Mouse (Mus musculus) liver (tissue): ENCODE results near the gene Tshr.
"Not testable (repeated sequence)": the region's sequence is repeated elsewhere in the genome, so short reads cannot be mapped to it uniquely, and the experiment has no call there.

Experiments used
- DNase-seq: peaks from one replicate; pipeline ENCODE4 v3.0.0-alpha.2; 2020; ENCODE audit warnings: mixed read lengths

Tshr gene

GRCm38 (mm10) chr12:91384281-91385017 is at the start of gene Tshr, which contains the start of gene Cep128:
Gene Tshr (plus strand): TSS chr12:91384563.
Gene Cep128 (minus strand): TSS chr12:91384409.
- peak; percentile 96 for DNase-seq

GRCm38 (mm10) chr12:91338656-91339055 is 45.7 kb upstream of the Tshr start:
- DNase-seq = not testable (repeated sequence)

DNA sequence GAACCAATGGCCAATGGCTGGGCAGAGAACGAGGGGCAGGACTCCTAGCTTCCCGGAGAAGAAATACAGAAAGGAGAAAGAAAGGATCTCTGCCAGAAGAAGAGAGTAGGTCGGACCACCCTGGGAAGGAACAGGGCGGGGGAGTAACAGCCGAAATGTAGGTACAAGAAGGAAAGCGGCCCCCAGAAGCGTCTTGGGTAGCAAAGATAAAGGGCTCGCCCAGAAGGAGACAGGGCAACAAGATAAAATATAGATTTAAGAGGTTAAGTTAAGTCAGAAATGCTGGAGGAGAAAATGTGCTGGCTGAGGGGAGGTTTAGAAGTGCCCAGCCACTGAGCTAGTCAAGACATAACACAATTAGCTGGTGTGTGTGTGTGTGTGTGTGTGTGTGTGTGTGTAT is 30.6 kb upstream of the Tshr start:
- peak; percentile 74 for DNase-seq

GRCm38 (mm10) chr12:91369173-91369572 is 15.2 kb upstream of the Tshr start:
- no peak for DNase-seq

DNA sequence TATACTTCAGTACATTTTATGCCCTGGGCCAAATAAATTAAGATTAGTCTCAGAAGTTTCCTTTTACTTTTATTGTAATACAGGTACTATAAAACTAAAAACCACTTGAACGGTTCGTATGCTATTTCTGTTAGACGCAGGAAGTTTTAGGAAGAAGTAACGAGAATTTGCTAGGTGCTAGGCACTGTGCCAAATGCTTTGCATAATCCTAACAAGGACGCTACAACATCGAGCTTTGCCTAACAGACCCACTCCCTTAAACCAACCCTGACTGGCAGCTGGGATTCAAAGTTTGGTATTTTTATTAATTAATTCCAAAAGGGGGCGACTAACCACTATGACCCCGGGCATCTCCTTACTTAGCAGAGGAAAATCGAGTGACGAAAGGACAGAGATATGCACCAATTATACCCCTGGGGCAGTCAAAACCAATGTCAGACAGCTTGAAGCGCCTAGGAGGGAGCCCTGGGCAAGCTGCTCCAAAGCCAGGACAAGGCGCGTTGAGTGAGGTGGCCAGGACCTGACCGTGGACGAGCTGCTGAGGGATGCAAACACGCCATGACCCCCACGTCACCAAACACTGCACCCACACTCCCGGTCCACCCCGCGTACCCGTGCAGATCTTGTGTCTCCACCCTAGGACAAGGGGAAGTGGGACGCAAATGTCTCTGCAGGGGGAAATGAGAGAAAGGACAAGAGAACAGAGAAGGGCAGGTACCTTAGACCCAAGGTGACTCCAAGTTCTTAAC is 673 bp upstream of the Tshr start:
- DNase-seq = peak; percentile 62

DNA sequence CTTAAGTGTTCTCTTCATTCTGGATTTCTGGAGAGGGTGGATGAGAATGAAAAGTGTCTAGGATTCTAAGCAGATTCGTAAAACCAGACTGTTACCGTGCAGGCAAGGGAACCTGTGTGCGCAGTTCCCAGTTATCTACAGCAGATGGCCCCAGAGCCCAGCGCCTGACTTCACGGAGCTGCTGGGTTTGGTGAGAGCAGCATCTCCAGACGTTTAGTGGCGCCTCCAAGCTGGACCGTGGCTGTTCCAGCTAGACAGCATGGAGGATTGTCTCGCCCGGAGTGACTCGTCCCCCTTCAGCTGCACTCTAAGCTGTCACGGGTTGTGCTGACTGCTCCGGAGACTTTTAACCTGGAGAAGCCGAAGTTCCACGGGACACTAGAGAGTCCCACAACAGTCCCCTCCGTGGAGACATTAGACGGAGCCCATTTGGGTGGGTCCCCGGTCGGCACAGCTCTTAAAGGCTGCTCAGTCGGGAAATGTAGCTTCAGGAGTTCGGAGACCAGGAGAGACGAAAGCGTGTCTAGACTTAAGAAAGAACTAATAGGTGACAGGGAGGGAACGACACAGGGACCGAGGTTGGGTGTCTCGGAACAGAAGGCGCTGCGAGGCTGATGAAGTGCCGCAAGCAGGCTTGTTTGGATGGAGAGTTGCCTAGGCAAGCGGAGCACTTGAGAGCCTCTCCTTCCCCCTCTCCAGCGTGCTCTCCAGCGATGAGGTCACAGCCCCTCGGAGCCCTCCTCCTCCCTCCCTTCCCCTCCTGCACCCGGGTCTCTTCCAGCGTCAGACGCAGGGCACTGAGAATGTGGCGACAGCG is 16.1 kb downstream of the Tshr start:
- peak; percentile 67 for DNase-seq

GRCm38 (mm10) chr12:91401049-91401352 is 16.6 kb downstream of the Tshr start:
- no peak for DNase-seq

- DNase-seq = no peak
Measured at GRCm38 (mm10) chr12:91410306-91410705, 25.9 kb downstream of the Tshr start.

DNA sequence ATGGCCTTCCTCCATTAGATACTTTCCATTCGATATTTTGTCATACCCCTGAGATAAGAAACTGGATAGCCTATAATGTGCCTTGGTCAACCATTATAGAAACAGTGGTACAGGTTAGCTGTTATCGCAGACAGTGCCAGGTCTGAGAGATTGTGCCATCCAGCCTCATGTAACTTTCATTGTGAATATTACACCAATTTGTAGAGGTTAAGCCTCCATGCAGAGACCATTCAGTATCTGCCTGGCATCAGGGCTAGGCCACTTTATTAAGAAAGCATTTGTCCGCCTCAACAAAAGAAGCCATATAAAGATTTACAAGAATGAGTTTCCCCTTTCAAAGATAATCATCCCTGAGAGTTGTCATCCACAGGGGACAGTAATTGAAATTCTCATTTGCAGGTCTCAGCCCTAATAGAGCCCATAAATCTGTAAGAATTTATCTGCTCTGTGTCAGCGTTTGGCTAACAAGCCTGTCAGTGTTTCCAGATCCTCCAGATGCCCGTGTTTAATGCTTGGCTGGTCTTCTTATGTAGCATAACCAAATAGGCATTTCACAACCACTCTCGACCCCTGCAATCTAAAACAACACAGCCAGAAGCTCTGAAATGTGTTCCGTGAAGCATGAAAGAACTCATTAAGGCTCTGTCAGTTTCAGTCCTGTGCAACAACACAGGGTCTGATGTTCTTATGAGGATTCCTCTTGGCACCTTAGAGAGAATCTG is 28.3 kb downstream of the Tshr start:
- no peak for DNase-seq

- no peak for DNase-seq
Measured at GRCm38 (mm10) chr12:91415112-91415511, 30.7 kb downstream of the Tshr start.

GRCm38 (mm10) chr12:91416828-91417227 is 32.5 kb downstream of the Tshr start:
- no peak for DNase-seq

GRCm38 (mm10) chr12:91418791-91419190 is 34.4 kb downstream of the Tshr start:
- peak; percentile 68 for DNase-seq

DNA sequence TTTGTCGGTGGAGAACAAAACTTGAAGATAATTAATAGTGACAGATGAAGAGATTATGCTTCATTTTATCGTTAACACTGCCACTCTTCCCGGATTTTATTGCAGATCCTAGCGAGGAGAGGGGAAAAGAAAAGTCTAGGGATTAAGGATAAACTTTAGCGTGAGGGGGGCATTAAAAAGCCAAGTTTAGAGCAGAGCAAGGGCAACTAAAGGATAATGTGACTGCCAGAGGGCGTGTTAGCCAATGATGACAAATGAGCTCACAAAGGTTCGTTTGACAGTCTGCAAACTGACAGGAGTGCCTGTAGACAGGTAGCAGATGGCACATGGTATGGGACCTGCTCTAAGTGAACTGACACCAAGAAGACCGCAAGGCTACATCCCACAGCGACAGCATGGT is 36.9 kb downstream of the Tshr start:
- no peak for DNase-seq

- DNase-seq = peak; percentile 13
Measured at GRCm38 (mm10) chr12:91423125-91423820, 38.9 kb downstream of the Tshr start.

GRCm38 (mm10) chr12:91426499-91426898 is 42.1 kb downstream of the Tshr start:
- no peak for DNase-seq

GRCm38 (mm10) chr12:91427129-91427528 is 42.8 kb downstream of the Tshr start:
- no peak for DNase-seq

- DNase-seq = no peak
Measured at GRCm38 (mm10) chr12:91482195-91482733, 97.9 kb downstream of the Tshr start.

DNA sequence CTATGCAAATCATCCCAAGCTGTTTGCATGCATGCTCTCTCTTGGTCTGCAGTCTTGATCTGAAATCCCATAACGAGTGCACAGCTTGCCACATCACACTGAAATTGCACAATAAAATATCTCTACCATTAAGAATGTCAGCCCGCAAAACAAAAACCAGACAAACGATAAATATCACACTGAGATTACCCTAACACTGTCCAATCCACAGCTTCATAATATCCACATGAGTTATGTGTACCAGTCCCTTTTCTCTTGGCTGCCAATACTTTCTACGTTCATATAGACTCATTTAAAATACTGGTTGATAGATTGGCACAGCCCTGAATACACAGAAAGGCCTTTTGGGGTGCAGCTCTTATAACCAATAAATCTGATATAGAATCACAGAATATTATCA is 102.0 kb downstream of the Tshr start:
- no peak for DNase-seq

- no peak for DNase-seq
Measured at GRCm38 (mm10) chr12:91488406-91488805, 104.0 kb downstream of the Tshr start.

DNA sequence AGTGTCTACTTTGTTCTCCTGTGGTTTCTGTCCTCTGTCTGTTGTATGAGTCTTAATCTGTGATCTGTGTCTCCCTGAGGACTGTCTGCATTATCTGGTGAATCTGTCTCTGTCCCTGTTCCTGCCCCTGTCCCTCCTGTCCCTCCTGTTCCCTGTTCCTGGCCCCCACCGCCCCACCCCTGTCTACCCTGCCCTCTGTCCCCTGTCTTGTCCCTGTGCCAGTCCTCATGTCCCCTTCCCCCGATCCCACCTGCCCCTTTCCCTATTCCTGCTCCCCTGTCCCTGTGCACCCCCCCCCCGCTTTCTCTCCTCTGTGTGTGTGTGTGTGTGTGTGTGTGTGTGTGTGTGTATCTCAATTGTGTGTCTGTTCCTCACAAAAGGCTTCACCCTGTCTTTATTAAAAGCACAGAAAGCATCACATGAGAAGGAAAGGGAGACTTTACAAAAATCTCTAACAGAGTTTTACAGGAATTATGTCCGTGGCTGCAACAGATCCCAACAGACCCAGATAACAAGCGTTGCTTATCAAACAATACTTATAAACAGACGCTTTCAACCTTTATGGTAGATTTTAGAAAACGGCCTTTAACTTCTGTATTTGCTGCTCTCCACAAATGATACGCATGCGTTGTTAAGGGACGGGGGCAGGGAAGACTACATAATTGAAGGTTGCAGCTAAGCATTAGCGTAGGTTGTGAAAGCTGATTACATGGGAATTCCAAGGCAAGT is 111.3 kb downstream of the Tshr start:
- DNase-seq = no peak

DNA sequence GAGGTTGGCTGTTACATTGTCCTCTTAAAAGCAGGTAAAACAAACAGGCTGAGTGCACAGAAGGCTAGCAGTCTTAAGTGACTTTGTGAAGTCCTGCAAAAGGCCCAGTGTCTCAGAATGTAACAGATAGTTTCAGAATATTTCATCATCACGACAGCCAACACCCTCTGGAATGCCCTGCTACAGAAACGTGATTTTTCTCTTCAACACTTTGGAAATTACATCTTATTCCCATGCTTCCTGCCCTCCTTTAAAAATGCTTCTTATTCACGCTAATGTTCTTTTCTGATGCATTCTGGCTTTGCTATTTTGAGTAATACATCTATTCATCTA is 111.8 kb downstream of the Tshr start:
- DNase-seq = no peak
